Mouse (Mus musculus): ENCODE results near the gene Wnt9a. TPM values are rescaled to one million over a fixed set of nuclear protein-coding genes. Genes with fewer than 3 reads are reported as not detected.
A peak's percentile ranks its signal among the peaks of the same experiment; 100 is the strongest.

Wnt9a gene
- not detected in 2 replicates for polyA plus RNA-seq (2012)

DNA sequence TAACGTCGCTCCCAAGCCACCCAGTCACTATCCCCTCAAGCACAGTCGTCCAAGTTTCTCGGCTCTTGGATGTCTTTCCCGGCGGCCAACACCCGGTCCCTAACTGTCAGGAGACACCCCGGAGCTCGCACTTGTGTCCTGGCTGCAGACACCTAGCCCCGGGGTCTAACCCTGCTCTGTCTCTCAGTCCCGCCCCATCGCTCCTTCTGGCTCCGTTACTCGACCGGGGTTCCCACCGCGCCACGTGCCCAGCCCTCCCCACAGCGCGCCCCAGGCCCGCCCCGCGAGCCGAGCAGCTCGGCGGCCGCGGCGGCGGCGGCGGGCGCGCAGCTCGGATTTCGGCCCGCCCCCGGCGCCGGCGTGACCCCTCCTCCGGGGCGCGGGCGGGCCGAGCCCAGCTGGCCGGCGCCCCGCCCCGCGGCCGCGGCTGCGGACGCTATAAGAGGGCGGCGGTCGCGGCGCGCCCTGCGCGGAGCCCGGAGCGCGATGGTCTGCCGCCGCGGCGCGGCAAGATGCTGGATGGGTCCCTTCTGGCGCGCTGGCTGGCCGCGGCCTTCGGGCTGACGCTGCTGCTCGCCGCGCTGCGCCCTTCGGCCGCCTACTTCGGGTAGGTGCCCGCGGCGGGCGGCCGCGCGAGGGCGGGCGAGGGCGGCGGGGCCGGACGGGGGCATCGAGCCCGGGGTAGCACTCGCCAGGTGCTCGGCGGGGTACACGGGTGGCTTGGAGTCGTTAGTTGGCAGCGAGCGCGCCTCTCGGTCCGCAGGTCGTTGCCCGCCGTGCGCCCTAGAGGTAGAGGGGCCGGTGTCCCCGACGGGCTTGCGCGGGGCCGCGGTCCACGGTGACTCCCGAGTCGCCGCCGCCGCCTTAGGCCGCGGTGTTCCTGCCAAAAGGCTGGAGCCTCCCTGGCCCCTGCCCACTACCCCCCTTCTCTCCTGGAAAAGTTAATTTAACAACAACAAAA lies at the start of gene Wnt9a:
Gene Wnt9a, plus strand, starts transcription at position 468 of the 961 bp plus-strand sequence.
- Histone ChIP-seq H3K36me3 (ENCODE audit: control insufficient read depth) (no peaks in the 10 kb centered on the region), H3K4me1 (ENCODE audit: control insufficient read depth) (no peaks in the 10 kb centered on the region), H3K4me3 (replicated peaks) (peak within 1 kb of the TSS; percentile 26), H3K27me3 (ENCODE audit: control insufficient read depth) (peaks cover 80% of the 10 kb centered on the region), H3K9me3 (ENCODE audit: control insufficient read depth, low read length) (no peaks in the 10 kb centered on the region; the same call in 1 of the 2 replicates)
- TF ChIP-seq GATA1 (IDR thresholded peaks at IDR 0.05; ENCODE audit: low read length) (no peak), TAL1 (IDR thresholded peaks at IDR 0.05; ENCODE audit: low read length) (no peak)

DNA sequence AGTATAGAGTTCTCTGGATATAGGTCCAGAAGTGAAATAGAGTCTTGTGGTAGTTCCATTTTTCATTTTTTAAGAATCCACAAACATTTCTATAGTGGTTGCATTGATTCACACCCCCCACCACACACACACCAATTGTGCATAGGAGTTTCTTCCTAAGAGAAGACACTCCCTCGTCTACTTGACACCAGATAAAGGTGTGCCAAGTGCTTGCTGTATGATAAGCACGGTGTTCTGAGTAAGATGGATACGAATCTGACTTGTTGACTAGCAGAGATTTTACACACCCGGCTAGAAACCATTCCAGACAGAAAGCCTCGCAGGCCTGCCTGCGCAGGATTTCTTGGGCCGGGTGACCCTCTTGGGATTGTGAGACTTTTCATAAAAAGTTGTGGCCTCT lies 47.1 kb upstream of the Wnt9a start:
- peaks cover 62% of the 10 kb centered on the region for H3K4me1 ChIP-seq (ENCODE audit: control insufficient read depth)
- TF ChIP-seq GATA1 (IDR thresholded peaks at IDR 0.05; ENCODE audit: low read length) (peak; percentile 37; the same call in 1 of the 2 replicates), TAL1 (IDR thresholded peaks at IDR 0.05; ENCODE audit: low read length) (peak; percentile 29; the same call in 2 of the 3 replicates)
- peaks cover 7% of the 10 kb centered on the region; the same call in 1 of the 2 replicates for H3K9me3 ChIP-seq (ENCODE audit: control insufficient read depth, low read length)
- peaks cover 72% of the 10 kb centered on the region for H3K27me3 ChIP-seq (ENCODE audit: control insufficient read depth)
- no peak overlapping the region for H3K4me3 ChIP-seq (replicated peaks)
- no peaks in the 10 kb centered on the region for H3K36me3 ChIP-seq (ENCODE audit: control insufficient read depth)

- peak; percentile 91 for TF ChIP-seq GATA1 (IDR thresholded peaks at IDR 0.05; ENCODE audit: low read length)
- peak; percentile 79 for TF ChIP-seq TAL1 (IDR thresholded peaks at IDR 0.05; ENCODE audit: low read length)
- H3K36me3 ChIP-seq (ENCODE audit: control insufficient read depth): no peaks in the 10 kb centered on the region
- H3K4me3 ChIP-seq (replicated peaks): peak overlapping the region; percentile 52
- H3K27me3 ChIP-seq (ENCODE audit: control insufficient read depth): peaks cover 72% of the 10 kb centered on the region
- H3K9me3 ChIP-seq (ENCODE audit: control insufficient read depth, low read length): peaks cover 7% of the 10 kb centered on the region; the same call in 1 of the 2 replicates
- H3K4me1 ChIP-seq (ENCODE audit: control insufficient read depth): peaks cover 65% of the 10 kb centered on the region
These were observed 45.8 kb upstream of the Wnt9a start for GRCm38 (mm10) chr11:59260706-59261493.

- H3K27me3 ChIP-seq (ENCODE audit: control insufficient read depth): peaks cover 72% of the 10 kb centered on the region
- H3K4me1 ChIP-seq (ENCODE audit: control insufficient read depth): peaks cover 69% of the 10 kb centered on the region
- no peak overlapping the region for H3K4me3 ChIP-seq (replicated peaks)
- peaks cover 9% of the 10 kb centered on the region; the same call in 1 of the 2 replicates for H3K9me3 ChIP-seq (ENCODE audit: control insufficient read depth, low read length)
- no peak for TF ChIP-seq TAL1 (IDR thresholded peaks at IDR 0.05; ENCODE audit: low read length)
- TF ChIP-seq GATA1 (IDR thresholded peaks at IDR 0.05; ENCODE audit: low read length): no peak
- no peaks in the 10 kb centered on the region for H3K36me3 ChIP-seq (ENCODE audit: control insufficient read depth)
These were observed 44.4 kb upstream of the Wnt9a start for GRCm38 (mm10) chr11:59262308-59262707.

DNA sequence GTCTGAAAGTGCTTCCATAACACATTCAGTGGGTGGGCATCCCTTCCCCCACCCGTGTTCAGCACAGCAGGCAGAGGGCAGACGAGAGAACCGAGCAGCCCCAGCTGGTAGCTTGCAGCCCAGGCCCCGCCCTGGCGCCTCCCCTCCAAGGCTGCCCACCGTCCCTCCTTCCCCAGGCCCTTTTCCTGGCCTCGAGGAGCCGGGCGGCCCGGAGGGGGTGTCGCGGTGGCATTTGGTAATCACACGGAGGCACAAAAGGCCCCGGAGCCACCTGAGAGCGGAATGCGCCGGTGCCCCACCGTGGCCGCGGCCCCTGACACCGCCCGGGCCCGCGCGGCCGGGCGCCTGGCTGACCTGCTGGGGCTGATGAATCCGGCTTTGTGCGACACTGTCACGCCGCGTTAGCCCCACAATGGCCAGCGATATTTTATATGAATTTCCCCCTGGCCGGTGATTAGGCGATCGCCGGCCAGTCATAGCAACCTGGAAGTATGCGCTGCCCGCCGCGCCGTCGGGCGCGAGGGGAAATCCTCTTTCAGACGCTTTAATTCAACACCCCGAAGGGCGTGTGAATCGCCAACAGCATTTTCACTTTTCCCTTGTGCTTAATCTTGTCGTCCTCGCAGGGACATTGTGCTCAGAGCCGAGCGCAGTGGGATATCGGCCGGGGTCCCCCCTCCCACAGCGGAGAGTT lies 42.7 kb upstream of the Wnt9a start:
- peaks cover 20% of the 10 kb centered on the region for H3K9me3 ChIP-seq (ENCODE audit: control insufficient read depth, low read length)
- peaks cover 73% of the 10 kb centered on the region for H3K27me3 ChIP-seq (ENCODE audit: control insufficient read depth)
- H3K4me1 ChIP-seq (ENCODE audit: control insufficient read depth): peaks cover 62% of the 10 kb centered on the region
- H3K4me3 ChIP-seq (replicated peaks): peak overlapping the region; percentile 53
- TF ChIP-seq TAL1 (IDR thresholded peaks at IDR 0.05; ENCODE audit: low read length): no peak
- no peak for TF ChIP-seq GATA1 (IDR thresholded peaks at IDR 0.05; ENCODE audit: low read length)
- H3K36me3 ChIP-seq (ENCODE audit: control insufficient read depth): no peaks in the 10 kb centered on the region

DNA sequence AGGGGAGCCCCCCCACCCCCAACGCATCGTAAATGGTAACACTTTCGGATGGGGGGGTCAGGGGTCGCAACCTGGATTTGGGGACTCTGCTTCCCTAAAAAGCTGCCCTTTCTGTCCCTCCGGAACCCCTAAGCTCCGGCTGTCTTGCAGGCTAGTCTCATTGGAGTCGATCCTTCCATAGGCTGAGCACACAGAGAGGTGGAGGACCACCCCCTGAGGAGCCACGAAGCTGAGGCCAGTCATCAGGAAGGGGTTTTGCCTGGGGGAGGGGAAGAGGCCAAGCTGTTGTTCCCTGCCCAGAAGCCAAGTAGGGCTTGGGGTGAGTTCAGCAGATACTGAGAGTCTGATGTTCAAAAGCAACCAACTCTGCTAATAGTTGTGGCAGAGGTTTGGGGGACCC lies 42.1 kb upstream of the Wnt9a start:
- peaks cover 78% of the 10 kb centered on the region for H3K27me3 ChIP-seq (ENCODE audit: control insufficient read depth)
- no peaks in the 10 kb centered on the region for H3K36me3 ChIP-seq (ENCODE audit: control insufficient read depth)
- H3K4me3 ChIP-seq (replicated peaks): peak overlapping the region; percentile 53
- TF ChIP-seq TAL1 (IDR thresholded peaks at IDR 0.05; ENCODE audit: low read length) (no peak), GATA1 (IDR thresholded peaks at IDR 0.05; ENCODE audit: low read length) (no peak)
- peaks cover 23% of the 10 kb centered on the region for H3K9me3 ChIP-seq (ENCODE audit: control insufficient read depth, low read length)
- H3K4me1 ChIP-seq (ENCODE audit: control insufficient read depth): peaks cover 57% of the 10 kb centered on the region

GRCm38 (mm10) chr11:59265154-59265813 lies 41.4 kb upstream of the Wnt9a start:
- TF ChIP-seq GATA1 (IDR thresholded peaks at IDR 0.05; ENCODE audit: low read length): no peak
- no peak for TF ChIP-seq TAL1 (IDR thresholded peaks at IDR 0.05; ENCODE audit: low read length)
- Histone ChIP-seq H3K27me3 (ENCODE audit: control insufficient read depth) (peaks cover 80% of the 10 kb centered on the region), H3K9me3 (ENCODE audit: control insufficient read depth, low read length) (peaks cover 23% of the 10 kb centered on the region), H3K4me1 (ENCODE audit: control insufficient read depth) (peaks cover 50% of the 10 kb centered on the region), H3K4me3 (replicated peaks) (no peak overlapping the region), H3K36me3 (ENCODE audit: control insufficient read depth) (no peaks in the 10 kb centered on the region)

- TF ChIP-seq GATA1 (IDR thresholded peaks at IDR 0.05; ENCODE audit: low read length) (no peak), TAL1 (IDR thresholded peaks at IDR 0.05; ENCODE audit: low read length) (no peak)
- no peak overlapping the region for H3K4me3 ChIP-seq (replicated peaks)
- H3K27me3 ChIP-seq (ENCODE audit: control insufficient read depth): peaks cover 89% of the 10 kb centered on the region
- H3K4me1 ChIP-seq (ENCODE audit: control insufficient read depth): peaks cover 35% of the 10 kb centered on the region
- H3K36me3 ChIP-seq (ENCODE audit: control insufficient read depth): no peaks in the 10 kb centered on the region
- peaks cover 23% of the 10 kb centered on the region for H3K9me3 ChIP-seq (ENCODE audit: control insufficient read depth, low read length)
These were observed 40.0 kb upstream of the Wnt9a start for GRCm38 (mm10) chr11:59266727-59267126.

Data from erythroblast, embryonic 14.5 days (primary cell).